Mouse (Mus musculus) megakaryocyte, embryonic 14.5 days (primary cell): Measurements from ENCODE around the gene Agpat2.

Experiments
- FLI1 ChIP-seq: IDR thresholded peaks from 2 replicates; pipeline ENCODE4 v1.6.1; 2012; ENCODE audit warnings: low read length, inconsistent platforms, mixed read lengths
- GATA1 ChIP-seq: IDR thresholded peaks from 3 replicates; pipeline ENCODE4 v1.6.1; 2012; ENCODE audit warnings: mixed read lengths, low read length, inconsistent platforms, borderline replicate concordance

DNA sequence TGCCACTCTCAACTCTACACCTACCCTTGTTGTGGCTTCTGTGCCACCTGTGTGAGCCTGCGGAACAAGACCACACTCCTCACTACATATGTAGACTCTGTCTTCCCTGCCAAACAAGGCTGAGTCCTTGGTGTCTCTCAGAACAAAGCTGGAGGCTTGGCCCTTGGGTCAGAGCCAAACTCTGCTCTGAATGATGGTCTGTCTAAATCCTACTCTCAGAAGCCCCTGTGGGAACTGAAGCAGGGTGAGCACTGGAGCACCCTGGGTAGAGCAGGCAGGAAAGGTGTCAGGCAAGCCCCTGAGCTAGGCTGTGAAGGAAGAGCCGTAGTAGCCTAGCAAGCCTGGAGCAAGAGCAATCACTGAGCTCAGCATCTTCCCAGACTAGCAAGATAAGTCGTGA is 54.0 kb downstream of the Agpat2 start:
- no peak for TF ChIP-seq GATA1
- no peak for TF ChIP-seq FLI1
